Mouse (Mus musculus): ENCODE results near the gene Abhd2. TPM values are rescaled to one million over a fixed set of nuclear protein-coding genes. Genes with fewer than 3 reads are reported as not detected.
A peak's percentile ranks its signal among the peaks of the same experiment; 100 is the strongest.

Abhd2 gene
- polyA plus RNA-seq, 1 experiment from 2014 or later = 10.7 TPM

DNA sequence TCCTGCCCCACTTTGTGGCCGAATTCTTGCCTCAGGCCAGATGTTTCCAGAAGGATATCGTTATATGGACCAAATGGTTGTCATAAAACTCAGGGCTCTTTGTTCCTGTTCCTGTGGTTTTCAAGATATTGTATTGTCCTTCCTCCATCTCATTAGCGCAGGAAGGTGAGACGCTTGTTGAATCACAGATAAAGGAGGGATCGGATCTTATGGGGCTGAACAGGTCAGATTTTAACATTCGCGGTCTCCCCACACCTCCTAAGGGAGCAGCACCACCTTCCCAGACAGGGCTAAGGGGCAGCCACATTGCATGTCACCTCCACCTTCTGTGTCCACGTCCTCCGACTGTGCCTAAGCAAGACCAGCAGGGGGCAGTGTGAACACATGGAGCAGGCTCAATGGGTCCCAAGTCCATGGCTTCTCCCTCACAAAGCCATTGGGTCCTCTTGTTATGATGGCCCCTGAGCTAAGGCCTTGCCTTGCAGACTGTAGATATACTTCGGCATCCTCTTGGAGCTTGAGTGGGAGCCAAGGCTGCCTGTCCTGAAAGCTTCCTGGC lies 98.4 kb downstream of the Abhd2 start:
- Histone ChIP-seq H3K27me3 (no peaks in the 10 kb centered on the region), H3K9ac (no peak overlapping the region), H3K4me1 (peaks cover 7% of the 10 kb centered on the region; the same call in 1 of the 2 replicates), H3K4me2 (replicated peaks) (no peak overlapping the region), H3K36me3 (no peaks in the 10 kb centered on the region), H3K9me3 (no peaks in the 10 kb centered on the region), H3K4me3 (no peak overlapping the region), H3K27ac (no peak overlapping the region)
- 24% methylated on average over 10 of the region's 10 CpGs for WGBS
- ATAC-seq (ENCODE audit: low FRiP score, low read depth) = peak; percentile 80; the same call in 1 of the 2 replicates

DNA sequence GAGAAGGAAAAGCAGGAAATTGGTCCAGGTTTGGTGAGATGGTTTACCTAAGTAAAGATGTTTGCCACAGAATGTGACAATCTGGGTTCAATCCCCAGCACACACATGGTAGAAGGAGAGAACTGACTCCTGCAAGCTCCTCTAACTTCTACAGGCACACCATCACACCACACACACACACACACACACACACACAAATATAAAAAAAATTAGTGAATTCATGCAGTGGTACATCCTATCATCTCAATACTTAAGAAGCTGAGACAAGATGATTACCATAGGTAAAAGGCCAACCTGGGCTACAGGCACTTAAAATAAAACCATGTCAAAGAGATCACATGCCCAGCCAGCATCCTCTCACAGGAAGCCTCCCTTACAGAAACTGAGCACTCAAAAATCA lies 101.0 kb downstream of the Abhd2 start:
- Histone ChIP-seq H3K9ac (no peak overlapping the region), H3K4me3 (no peak overlapping the region), H3K27me3 (no peaks in the 10 kb centered on the region), H3K27ac (no peak overlapping the region), H3K4me2 (replicated peaks) (no peak overlapping the region), H3K9me3 (no peaks in the 10 kb centered on the region), H3K36me3 (no peaks in the 10 kb centered on the region), H3K4me1 (peaks cover 7% of the 10 kb centered on the region; the same call in 1 of the 2 replicates)
- ATAC-seq (ENCODE audit: low FRiP score, low read depth) = no peak

DNA sequence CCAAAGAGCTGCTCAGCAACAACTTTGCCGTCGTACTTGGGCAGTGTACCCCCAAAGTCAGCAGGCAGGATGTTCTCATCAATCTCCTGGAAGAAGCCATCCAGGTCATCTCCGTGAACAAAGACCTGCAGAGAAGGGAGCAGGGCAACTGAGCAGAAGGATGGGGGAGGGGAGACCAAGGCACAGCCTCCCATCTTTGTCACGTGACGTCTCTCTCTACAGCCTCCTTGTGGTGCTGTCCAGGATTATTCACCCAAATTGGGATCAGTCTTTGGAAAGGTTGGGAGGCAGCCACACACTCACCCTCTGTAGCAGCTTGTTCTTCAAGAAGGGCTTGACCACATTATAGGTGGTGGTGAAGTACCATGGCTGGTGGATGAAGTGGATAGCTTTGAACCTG lies 102.6 kb downstream of the Abhd2 start:
- Histone ChIP-seq H3K9me3 (no peaks in the 10 kb centered on the region), H3K36me3 (no peaks in the 10 kb centered on the region), H3K4me3 (no peak overlapping the region), H3K9ac (no peak overlapping the region), H3K27ac (no peak overlapping the region), H3K4me1 (peaks cover 7% of the 10 kb centered on the region; the same call in 1 of the 2 replicates), H3K27me3 (no peaks in the 10 kb centered on the region), H3K4me2 (replicated peaks) (no peak overlapping the region)
- no peak for ATAC-seq (ENCODE audit: low FRiP score, low read depth)
- WGBS = 73% methylated on average over 5 of the region's 5 CpGs

DNA sequence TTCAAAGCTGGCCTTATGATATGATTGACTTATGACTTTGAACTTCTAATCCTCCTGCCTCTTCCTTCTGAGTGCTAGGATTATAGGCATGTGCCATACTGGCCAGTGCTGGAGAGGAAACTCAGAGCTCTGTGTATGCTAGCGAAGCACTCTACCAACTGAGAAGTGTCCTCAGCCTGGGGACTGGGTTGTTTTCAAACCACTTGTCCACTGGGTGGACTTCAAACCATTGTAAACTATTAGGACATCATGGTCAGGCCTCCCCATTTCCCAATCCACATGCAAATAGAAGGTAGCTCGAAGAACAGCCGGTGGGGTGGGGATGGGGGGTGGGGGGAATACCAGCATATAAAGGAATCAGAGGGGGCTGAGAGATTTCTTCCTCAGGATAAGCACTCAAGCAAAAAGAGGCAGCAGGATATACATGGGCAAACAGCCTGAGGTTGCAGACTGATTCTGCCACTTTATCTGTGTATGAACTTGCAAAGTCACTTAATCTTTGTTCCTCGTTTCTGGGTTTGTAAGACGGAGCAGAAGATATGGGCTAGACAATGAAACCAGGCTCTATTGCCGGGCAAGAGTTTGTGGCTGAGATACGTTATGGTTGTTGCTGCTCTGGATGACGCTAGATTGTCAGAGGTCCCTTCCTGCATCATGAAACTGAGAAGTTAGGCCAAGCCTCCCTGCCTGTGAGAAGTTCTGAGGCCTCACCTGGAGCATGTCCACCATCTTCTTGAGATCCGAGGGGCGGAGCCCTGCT lies 103.7 kb downstream of the Abhd2 start:
- Histone ChIP-seq H3K27ac (no peak overlapping the region), H3K9me3 (no peaks in the 10 kb centered on the region), H3K27me3 (no peaks in the 10 kb centered on the region), H3K36me3 (no peaks in the 10 kb centered on the region), H3K4me3 (no peak overlapping the region), H3K9ac (no peak overlapping the region), H3K4me1 (no peaks in the 10 kb centered on the region), H3K4me2 (replicated peaks) (no peak overlapping the region)
- no peak for ATAC-seq (ENCODE audit: low FRiP score, low read depth)
- WGBS = 85% methylated on average over 10 of the region's 10 CpGs

DNA sequence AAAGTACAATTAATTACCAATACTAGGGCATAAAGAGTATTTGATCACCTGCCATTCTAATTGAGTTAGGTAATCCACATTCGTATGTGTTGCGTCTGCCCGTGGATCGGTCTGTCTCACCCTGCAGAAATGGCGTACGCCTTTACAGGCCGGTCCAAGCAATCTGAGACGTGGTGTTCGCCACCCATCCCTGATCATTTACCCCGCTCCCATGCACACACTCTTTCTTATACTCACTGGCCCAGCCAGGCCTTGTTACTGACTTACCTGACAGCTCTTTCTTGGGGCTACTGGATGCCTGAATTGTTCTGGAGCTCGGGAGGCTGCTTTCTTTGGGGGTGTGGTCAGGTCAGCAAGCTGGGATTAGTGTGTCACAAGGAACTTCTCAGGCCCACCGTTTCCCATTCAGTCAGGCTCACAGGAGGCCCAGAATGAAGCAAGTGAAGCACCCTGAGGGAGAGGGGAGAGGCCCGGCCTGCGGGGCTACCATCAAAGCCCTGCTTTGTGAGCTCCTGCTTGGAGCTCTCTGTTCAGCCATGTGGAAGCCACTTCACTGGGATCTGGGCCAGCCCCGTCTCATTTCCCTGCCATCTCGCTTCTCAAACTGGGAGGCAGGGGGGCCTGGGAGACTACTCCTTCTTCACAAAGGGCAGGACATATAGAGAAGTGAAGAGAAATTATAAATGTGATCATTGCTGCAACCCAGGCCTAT lies 113.6 kb downstream of the Abhd2 start, which contains the start of gene Rlbp1:
Rlbp1 (minus strand) TSS at position 627 of the 712 bp plus-strand sequence.
- WGBS = 69% methylated on average over 16 of the region's 16 CpGs
- Histone ChIP-seq H3K36me3 (no peaks in the 10 kb centered on the region), H3K4me1 (peaks cover 10% of the 10 kb centered on the region), H3K9me3 (no peaks in the 10 kb centered on the region), H3K4me2 (replicated peaks) (no peak within 1 kb of the TSS), H3K4me3 (no peak within 1 kb of the TSS), H3K9ac (peak within 1 kb of the TSS; percentile 15; the same call in 1 of the 2 replicates), H3K27me3 (no peaks in the 10 kb centered on the region), H3K27ac (peak within 1 kb of the TSS; percentile 44; the same call in 1 of the 2 replicates)
- no peak for ATAC-seq (ENCODE audit: low FRiP score, low read depth)

DNA sequence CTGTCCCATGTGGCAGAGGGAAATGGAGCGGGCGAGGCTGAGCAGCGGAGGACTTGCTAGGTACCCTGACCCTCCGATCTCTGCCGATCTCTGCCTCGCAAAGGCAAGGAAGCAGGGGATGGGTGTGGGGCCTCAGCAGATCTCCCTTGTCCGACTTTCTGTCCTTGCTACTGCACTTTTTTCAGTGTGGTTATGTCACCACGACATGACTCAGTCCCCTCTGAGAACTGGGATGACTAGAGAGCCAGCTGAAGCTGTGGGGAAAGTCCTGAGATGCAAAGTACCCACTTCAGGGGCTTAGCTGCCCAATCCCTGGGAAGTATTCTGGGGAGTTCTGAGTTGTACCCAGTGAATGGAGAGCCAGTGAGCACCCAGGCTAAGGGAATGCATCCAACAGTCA lies 114.1 kb downstream of the Abhd2 start:
- WGBS = 71% methylated on average over 8 of the region's 8 CpGs
- Histone ChIP-seq H3K36me3 (no peaks in the 10 kb centered on the region), H3K27me3 (no peaks in the 10 kb centered on the region), H3K9me3 (no peaks in the 10 kb centered on the region), H3K27ac (peak overlapping the region; percentile 44; the same call in 1 of the 2 replicates), H3K4me2 (replicated peaks) (no peak overlapping the region), H3K9ac (peak overlapping the region; percentile 15; the same call in 1 of the 2 replicates), H3K4me3 (no peak overlapping the region), H3K4me1 (peaks cover 10% of the 10 kb centered on the region)
- no peak for ATAC-seq (ENCODE audit: low FRiP score, low read depth)

DNA sequence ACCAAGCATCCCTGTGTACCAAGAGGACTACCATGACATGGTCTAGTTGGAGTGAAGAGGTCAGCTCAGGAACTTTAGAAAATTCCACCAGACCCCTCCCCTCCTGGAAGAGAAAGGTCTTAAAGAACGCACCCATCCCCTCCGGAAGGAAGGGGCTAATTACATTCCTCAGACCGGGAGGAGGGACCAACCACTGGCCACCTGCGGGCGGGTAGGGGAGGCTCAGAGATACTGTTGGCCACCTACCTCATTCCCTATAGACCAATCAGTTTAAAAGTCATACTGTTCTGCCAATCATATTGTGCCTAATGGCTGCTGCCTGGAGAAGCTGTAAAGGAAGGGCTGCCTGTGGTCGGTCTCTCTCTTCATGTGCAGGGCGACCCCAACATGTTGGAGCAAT lies 115.0 kb downstream of the Abhd2 start:
- H3K9me3 ChIP-seq = no peaks in the 10 kb centered on the region
- H3K4me2 ChIP-seq (replicated peaks) = no peak overlapping the region; the same call in 1 of the 2 replicates
- no peaks in the 10 kb centered on the region for H3K36me3 ChIP-seq
- no peak overlapping the region for H3K4me3 ChIP-seq
- H3K9ac ChIP-seq = no peak overlapping the region
- H3K27ac ChIP-seq = peak overlapping the region; percentile 52; the same call in 1 of the 2 replicates
- peaks cover 15% of the 10 kb centered on the region for H3K4me1 ChIP-seq
- H3K27me3 ChIP-seq = no peaks in the 10 kb centered on the region
- 41% methylated on average over 7 of the region's 7 CpGs for WGBS
- no peak for ATAC-seq (ENCODE audit: low FRiP score, low read depth)

DNA sequence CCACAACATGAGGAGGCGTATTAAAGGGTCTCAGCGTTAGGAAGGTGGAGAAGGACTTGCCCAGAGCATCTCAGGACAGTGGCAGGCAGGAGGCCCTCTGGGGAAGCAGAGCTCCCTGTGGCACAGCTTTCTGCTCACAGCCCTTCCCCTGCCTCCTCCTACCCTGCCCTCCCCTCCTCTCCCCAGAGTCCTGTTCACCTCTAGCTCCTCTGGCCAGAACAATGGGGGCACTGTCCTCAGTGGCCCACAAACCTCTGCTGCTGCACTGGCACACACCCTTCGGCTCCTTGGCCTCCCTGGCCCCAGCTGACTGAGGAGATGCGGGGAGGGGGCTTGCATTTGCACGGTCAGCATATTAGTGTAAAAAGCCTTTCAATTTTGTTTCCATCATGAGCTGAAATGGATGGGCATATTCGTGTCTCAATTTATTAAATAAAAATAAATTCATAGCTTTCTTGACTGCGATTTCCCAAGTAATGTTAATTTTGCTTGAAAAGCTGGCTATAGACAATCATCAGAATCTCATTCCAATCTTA lies 115.7 kb downstream of the Abhd2 start:
- ATAC-seq (ENCODE audit: low FRiP score, low read depth) = 0 out of 2 replicates have a peak, but pooled peaks have one; percentile 29
- 72% methylated on average over 7 of the region's 7 CpGs for WGBS
- Histone ChIP-seq H3K36me3 (no peaks in the 10 kb centered on the region), H3K4me1 (peaks cover 18% of the 10 kb centered on the region), H3K27ac (peak overlapping the region; percentile 52; the same call in 1 of the 2 replicates), H3K9me3 (no peaks in the 10 kb centered on the region), H3K4me3 (no peak overlapping the region), H3K4me2 (replicated peaks) (no peak overlapping the region), H3K9ac (no peak overlapping the region), H3K27me3 (no peaks in the 10 kb centered on the region)

DNA sequence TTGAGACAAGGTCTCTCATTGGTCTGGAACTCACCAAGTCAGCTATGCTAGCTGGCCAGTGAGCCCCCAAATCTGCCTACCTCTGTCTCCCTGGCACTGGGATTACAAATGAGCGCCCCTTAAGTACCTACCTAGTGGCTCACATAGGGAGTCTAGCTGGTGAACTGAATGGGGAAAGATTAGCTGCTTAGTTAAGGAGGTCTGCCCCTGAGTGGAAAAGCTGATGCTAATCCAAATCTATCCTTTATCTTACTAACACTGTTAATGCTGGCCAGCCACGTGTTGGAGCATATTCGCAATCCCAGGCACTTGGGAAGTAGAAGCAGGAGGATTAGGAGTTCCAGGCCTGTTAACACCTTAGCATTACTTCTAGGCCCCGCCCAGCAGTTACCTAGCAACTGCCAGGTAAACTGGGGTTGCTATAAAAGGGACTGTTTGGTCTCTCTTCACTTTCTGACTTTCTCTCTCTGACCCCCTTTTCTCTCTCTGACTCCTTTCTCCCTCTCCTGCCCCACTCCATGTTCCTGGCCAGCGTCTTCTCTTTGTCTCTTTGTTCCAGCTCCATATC lies 117.2 kb downstream of the Abhd2 start:
- H3K9me3 ChIP-seq = no peaks in the 10 kb centered on the region
- H3K4me1 ChIP-seq = peaks cover 18% of the 10 kb centered on the region
- H3K4me3 ChIP-seq = no peak overlapping the region
- no peak for ATAC-seq (ENCODE audit: low FRiP score, low read depth)
- no peak overlapping the region for H3K4me2 ChIP-seq (replicated peaks)
- no peak overlapping the region for H3K27ac ChIP-seq
- H3K9ac ChIP-seq = no peak overlapping the region
- H3K36me3 ChIP-seq = no peaks in the 10 kb centered on the region
- no peaks in the 10 kb centered on the region for H3K27me3 ChIP-seq
- WGBS = 63% methylated on average over 5 of the region's 5 CpGs

DNA sequence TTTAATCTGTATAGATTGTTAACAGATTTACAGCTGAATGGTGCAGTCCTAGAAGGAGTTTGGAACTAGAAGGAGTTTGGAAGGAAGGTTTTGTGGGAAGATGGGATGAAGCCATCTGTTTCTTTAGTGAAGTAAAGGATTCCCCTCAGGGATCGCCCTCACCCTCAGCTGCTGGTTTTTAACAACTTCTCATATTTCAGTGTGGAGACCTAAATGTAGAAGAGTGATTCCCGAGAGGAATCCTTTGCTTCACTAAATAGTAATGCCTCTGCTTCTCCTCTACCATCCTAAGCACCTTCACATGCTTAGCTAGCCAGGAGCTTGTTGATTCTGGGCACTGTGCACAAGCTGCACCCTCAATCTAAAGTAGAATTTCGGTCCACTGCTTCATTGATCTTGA lies 118.5 kb downstream of the Abhd2 start:
- H3K9ac ChIP-seq = peak overlapping the region; percentile 72
- peak; percentile 12; the same call in 1 of the 2 replicates for ATAC-seq (ENCODE audit: low FRiP score, low read depth)
- peak overlapping the region; percentile 57 for H3K4me3 ChIP-seq
- H3K4me2 ChIP-seq (replicated peaks) = peak overlapping the region; percentile 96
- H3K36me3 ChIP-seq = no peaks in the 10 kb centered on the region
- no peaks in the 10 kb centered on the region for H3K9me3 ChIP-seq
- H3K4me1 ChIP-seq = peaks cover 18% of the 10 kb centered on the region
- peak overlapping the region; percentile 85 for H3K27ac ChIP-seq
- no peaks in the 10 kb centered on the region for H3K27me3 ChIP-seq
- WGBS = 2% methylated on average over 3 of the region's 3 CpGs

DNA sequence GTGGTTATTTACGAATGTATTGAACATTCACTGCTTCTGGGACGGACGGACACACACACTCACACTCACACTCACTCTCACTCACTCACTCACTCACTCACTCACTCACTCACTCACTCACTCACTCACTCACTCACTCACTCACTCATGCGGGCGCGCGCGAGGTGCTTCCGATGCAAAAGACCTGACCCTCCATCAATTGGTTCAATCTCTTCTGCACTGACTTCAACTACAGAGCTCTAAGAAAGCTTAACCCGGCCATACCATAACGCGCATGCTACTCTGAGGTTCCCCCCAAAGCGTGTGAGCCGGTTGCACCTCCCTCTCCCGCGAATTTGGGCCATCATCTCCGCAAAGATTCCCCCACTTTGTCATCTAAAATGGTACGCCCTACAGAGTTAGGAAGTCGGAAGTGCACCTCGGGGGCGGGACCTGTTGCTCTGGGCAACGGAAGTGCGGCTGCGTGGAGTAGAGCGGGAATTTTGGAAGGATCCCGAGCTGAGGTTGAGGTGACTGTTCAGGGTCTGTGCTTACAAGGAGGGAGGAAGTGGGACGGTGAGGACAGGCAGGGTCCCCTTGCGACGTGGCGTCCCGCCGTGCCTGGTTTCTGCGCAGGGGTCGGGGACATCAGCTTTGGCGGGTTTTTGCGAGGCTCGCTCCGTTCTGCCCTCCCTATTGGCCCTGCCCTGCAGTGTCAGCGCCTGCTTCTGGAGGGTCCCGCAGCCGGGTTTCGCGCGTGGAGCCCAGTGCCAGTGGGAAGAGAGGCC lies 119.1 kb downstream of the Abhd2 start, which contains the start of gene Fanci:
Fanci (plus strand) TSS at position 47 of the 767 bp plus-strand sequence.
- Histone ChIP-seq H3K27ac (peak within 1 kb of the TSS; percentile 85), H3K27me3 (no peaks in the 10 kb centered on the region), H3K4me1 (peaks cover 18% of the 10 kb centered on the region), H3K9me3 (no peaks in the 10 kb centered on the region), H3K36me3 (no peaks in the 10 kb centered on the region), H3K4me2 (replicated peaks) (peak within 1 kb of the TSS; percentile 96), H3K4me3 (peak within 1 kb of the TSS; percentile 57), H3K9ac (peak within 1 kb of the TSS; percentile 72)
- peak; percentile 92 for ATAC-seq (ENCODE audit: low FRiP score, low read depth)
- WGBS = under 1% methylated on average over 44 of the region's 44 CpGs
